Mouse (Mus musculus) MEL (cell line): Measurements from ENCODE around the gene Slc39a13. TPM values are rescaled to one million over a fixed set of nuclear protein-coding genes. Genes with fewer than 3 reads are reported as not detected.
"Not testable (repeated sequence)": the region's sequence is repeated elsewhere in the genome, so short reads cannot be mapped to it uniquely, and the experiment has no call there.

Experiments used
- DNase-seq: peaks from one replicate; pipeline ENCODE4 v3.0.0; 2011; ENCODE audit warnings: low read depth, low spot score
- H3K27ac ChIP-seq: 2 replicates; pipeline ENCODE4 v1.5.1; 2012; ENCODE audit warnings: low read depth, mild to moderate bottlenecking, control low read depth, low read length, moderate library complexity; ENCODE audit not compliant: control insufficient read depth
- H3K27me3 ChIP-seq, 2 experiments: fragments of 150-350 bp in 1 of 2; sonication (generic) in 1 of 2; 2 replicates each; pipeline ENCODE4 v1.6.1; 2012; ENCODE audit warnings: low read length in 2 of 2, mild to moderate bottlenecking in 2 of 2, improper control_type of control experiment in 1 of 2, moderate library complexity in 1 of 2; ENCODE audit not compliant: insufficient read depth in 2 of 2, control insufficient read depth in 1 of 2
- H3K36me3 ChIP-seq, 2 experiments: 2 replicates each; pipeline ENCODE4 v1.6.1; 2012 to 2014; ENCODE audit warnings: low read length in 2 of 2, improper control_type of control experiment in 1 of 2, inconsistent platforms in 1 of 2, mild to moderate bottlenecking in 1 of 2; ENCODE audit not compliant: insufficient read depth in 2 of 2, control insufficient read depth in 1 of 2
- H3K4me1 ChIP-seq, 2 experiments: fragments of 150-350 bp in 1 of 2; sonication (generic) in 1 of 2; 2 replicates each; pipeline ENCODE4 v1.6.1; 2012; ENCODE audit warnings: low read length in 2 of 2, improper control_type of control experiment in 1 of 2, mild to moderate bottlenecking in 1 of 2; ENCODE audit not compliant: insufficient read depth in 2 of 2, control insufficient read depth in 1 of 2
- H3K4me3 ChIP-seq, 2 experiments: fragments of 150-350 bp in 1 of 2; sonication (generic) in 1 of 2; 2 replicates each; pipeline ENCODE4 v1.5.1; 2012; ENCODE audit warnings: low read depth in 2 of 2, low read length in 2 of 2, mild to moderate bottlenecking in 2 of 2, moderate library complexity in 2 of 2, control low read depth in 1 of 2, improper control_type of control experiment in 1 of 2; ENCODE audit not compliant: control insufficient read depth in 1 of 2, insufficient read depth in 1 of 2
- H3K79me2 ChIP-seq: 2 replicates; pipeline ENCODE4 v1.6.1; 2012; ENCODE audit warnings: mild to moderate bottlenecking, low read length, moderate library complexity; ENCODE audit not compliant: control insufficient read depth, poor library complexity, insufficient read depth
- H3K9ac ChIP-seq: 2 replicates; pipeline ENCODE4 v1.6.1; 2012; ENCODE audit warnings: low read depth, mild to moderate bottlenecking, control low read depth, low read length, moderate library complexity; ENCODE audit not compliant: control insufficient read depth, poor library complexity, severe bottlenecking
- H3K9me3 ChIP-seq: fragments of 150-350 bp; sonication (generic); replicated peaks from 2 replicates; pipeline ENCODE4 v1.6.1; 2012; ENCODE audit warnings: mild to moderate bottlenecking, low read length, improper control_type of control experiment, moderate library complexity; ENCODE audit not compliant: insufficient read depth
- BHLHE40 ChIP-seq: IDR thresholded peaks from 2 replicates; pipeline ENCODE4 v1.6.1; 2012; ENCODE audit warnings: low read depth, mild to moderate bottlenecking, inconsistent platforms, low read length, improper control_type of control experiment, borderline replicate concordance
- E2F4 ChIP-seq: IDR thresholded peaks from 2 replicates; pipeline ENCODE4 v1.6.1; 2011; ENCODE audit warnings: low read depth, low read length, improper control_type of control experiment, borderline replicate concordance
- ELF1 ChIP-seq: IDR thresholded peaks from 2 replicates; pipeline ENCODE4 v1.6.1; 2014; ENCODE audit warnings: low read depth, mild to moderate bottlenecking, inconsistent platforms, low read length, improper control_type of control experiment, moderate library complexity
- KAT2A ChIP-seq: conservative IDR thresholded peaks from 2 replicates; pipeline ENCODE4 v1.6.1; 2012; ENCODE audit warnings: low read depth, low read length, improper control_type of control experiment, inconsistent platforms
- MAFK ChIP-seq: IDR thresholded peaks from 2 replicates; pipeline ENCODE4 v1.6.1; 2011; ENCODE audit warnings: low read depth, mild to moderate bottlenecking, low read length, improper control_type of control experiment, borderline replicate concordance
- MAZ ChIP-seq: IDR thresholded peaks from 2 replicates; pipeline ENCODE4 v1.6.1; 2012; ENCODE audit warnings: low read depth, mild to moderate bottlenecking, inconsistent platforms, low read length, improper control_type of control experiment
- MYB ChIP-seq: IDR thresholded peaks from 2 replicates; pipeline ENCODE4 v1.6.1; 2011; ENCODE audit warnings: mild to moderate bottlenecking, low read depth, low read length, improper control_type of control experiment
- POLR2AphosphoS2 ChIP-seq: IDR thresholded peaks from 2 replicates; pipeline ENCODE4 v1.6.1; 2011; ENCODE audit warnings: low read length, improper control_type of control experiment
- POLR2AphosphoS5 ChIP-seq: IDR thresholded peaks from 2 replicates; pipeline ENCODE4 v1.6.1; 2012; ENCODE audit warnings: low read depth, borderline replicate concordance, mild to moderate bottlenecking, inconsistent platforms, low read length, moderate library complexity, mixed read lengths
- RCOR1 ChIP-seq: IDR thresholded peaks from 2 replicates; pipeline ENCODE4 v1.6.1; 2012; ENCODE audit warnings: low read depth, mild to moderate bottlenecking, inconsistent platforms, low read length, improper control_type of control experiment
- TAL1 ChIP-seq: IDR thresholded peaks from 2 replicates; pipeline ENCODE4 v1.6.1; 2012; ENCODE audit warnings: mild to moderate bottlenecking, inconsistent platforms, low read length, moderate library complexity, mixed read lengths
- USF1 ChIP-seq: IDR thresholded peaks from 2 replicates; pipeline ENCODE4 v1.6.1; 2014; ENCODE audit warnings: low read depth, mild to moderate bottlenecking, inconsistent platforms, low read length, improper control_type of control experiment, moderate library complexity
- USF2 ChIP-seq, 2 experiments: IDR thresholded peaks; 2 replicates each; pipeline ENCODE4 v1.6.1; 2011 to 2012; ENCODE audit warnings: improper control_type of control experiment in 2 of 2, low read length in 2 of 2, borderline replicate concordance in 1 of 2, inconsistent platforms in 1 of 2, low read depth in 1 of 2, mild to moderate bottlenecking in 1 of 2; ENCODE audit not compliant: insufficient read depth in 1 of 2
- ZKSCAN1 ChIP-seq: IDR thresholded peaks from 2 replicates; pipeline ENCODE4 v1.6.1; 2012; ENCODE audit warnings: low read depth, mild to moderate bottlenecking, inconsistent platforms, low read length, improper control_type of control experiment, moderate library complexity
- polyA plus RNA-seq, 2 experiments: library from polyadenylated mRNA; stranded (reverse) in 1 of 2; unstranded in 1 of 2; fragments of >175 nt in 1 of 2; fragments of >200 nt in 1 of 2; gene quantifications; 2 replicates each; pipeline versions ENCODE4 v1.2.1 to v1.2.4; 2012; ENCODE audit warnings: low replicate concordance in 2 of 2, low read depth in 1 of 2; ENCODE audit not compliant: insufficient read length in 2 of 2, insufficient read depth in 1 of 2, missing spikeins in 1 of 2
- total RNA-seq: library from RNA; depleted of rRNA; stranded (reverse); fragments of 300-350 nt; gene quantifications from 2 replicates; pipeline ENCODE4 v1.2.3, GENCODE M21; 2012

The Slc39a13 gene
- total and polyA plus RNA-seq, 3 experiments: 9.4 to 19.1 TPM; not detected in 1

GRCm38 (mm10) chr2:91113334-91113733 lies 43.1 kb upstream of the Slc39a13 start:
- H3K27me3 ChIP-seq: no peaks in the 10 kb centered on the region
- no peak overlapping the region for H3K4me3 ChIP-seq
- no peaks in the 10 kb centered on the region for H3K9me3 ChIP-seq
- no peak overlapping the region for H3K27ac ChIP-seq
- H3K36me3 ChIP-seq: peaks cover 0 to 3% of the 10 kb centered on the region in 2 experiments; a peak in 1 of 4 replicates
- H3K9ac ChIP-seq: no peak overlapping the region
- peaks cover 1% of the 10 kb centered on the region; the same call in 1 of the 2 replicates for H3K79me2 ChIP-seq
- TF ChIP-seq KAT2A (no peak), ELF1 (no peak), MAFK (no peak), USF2 (IDR thresholded peaks at IDR 0.05; ENCODE audit: borderline replicate concordance in 1 of 2, insufficient read depth in 1 of 2, low read depth in 1 of 2, low read length in 2 of 2) (no peak), ZKSCAN1 (no peak), BHLHE40 (no peak), POLR2AphosphoS2 (no peak), POLR2AphosphoS5 (no peak), TAL1 (no peak), E2F4 (no peak), MYB (no peak), RCOR1 (no peak), MAZ (no peak)
- no peak for DNase-seq
- peaks cover 0 to 5% of the 10 kb centered on the region in 2 experiments; a peak in 1 of 4 replicates for H3K4me1 ChIP-seq

- Histone ChIP-seq H3K4me3 (no peak overlapping the region), H3K79me2 (peaks cover 2% of the 10 kb centered on the region; the same call in 1 of the 2 replicates), H3K4me1 (peaks cover 0 to 5% of the 10 kb centered on the region in 2 experiments; a peak in 2 of 4 replicates), H3K27ac (no peak overlapping the region), H3K27me3 (no peaks in the 10 kb centered on the region), H3K9ac (no peak overlapping the region), H3K36me3 (peaks cover 0 to 6% of the 10 kb centered on the region in 2 experiments; a peak in 2 of 4 replicates), H3K9me3 (no peaks in the 10 kb centered on the region)
- DNase-seq: no peak
- TF ChIP-seq USF1 (peak; percentile 63), TAL1 (no peak)
Observed at GRCm38 (mm10) chr2:91112491-91112890, 42.3 kb upstream of the Slc39a13 start.

DNA sequence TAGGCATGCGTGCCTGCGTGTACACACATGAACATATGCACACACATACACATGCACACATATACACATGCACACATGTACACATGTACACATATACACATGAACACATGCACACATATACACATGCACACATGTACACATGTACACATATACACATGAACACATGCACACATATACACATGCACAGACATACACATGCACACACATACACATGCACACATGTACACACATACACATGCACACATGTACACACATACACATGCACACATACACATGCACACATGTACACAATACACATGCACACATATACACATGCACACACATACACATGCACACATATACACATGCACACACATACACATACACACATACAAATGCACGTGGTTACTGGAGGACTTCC lies 41.6 kb upstream of the Slc39a13 start:
- H3K79me2 ChIP-seq, H3K9me3 ChIP-seq, DNase-seq, H3K4me3 ChIP-seq: not testable (repeated sequence)
- TF ChIP-seq POLR2AphosphoS5: peak; percentile 94
- TF ChIP-seq, all 39 proteins: peak for 1; not testable (repeated sequence) for 38
- H3K27ac ChIP-seq, H3K9ac ChIP-seq, H3K36me3 ChIP-seq, H3K4me1 ChIP-seq, H3K27me3 ChIP-seq: not testable (repeated sequence)
